Mouse (Mus musculus) CH12.LX (cell line): Measurements from ENCODE around the gene Tub. TPM values are rescaled to one million over a fixed set of nuclear protein-coding genes. Genes with fewer than 3 reads are reported as not detected.

ENCODE experiments used
- DNase-seq: peaks from one replicate; pipeline ENCODE4 v3.0.0-alpha.2; 2013; ENCODE audit errors: extremely low read depth
- H3K27ac ChIP-seq: 2 replicates; pipeline ENCODE4 v1.5.1; 2012; ENCODE audit warnings: low read depth, mild to moderate bottlenecking, control low read depth, moderate library complexity; ENCODE audit not compliant: insufficient read depth
- H3K27me3 ChIP-seq: replicated peaks from 2 replicates; pipeline ENCODE3; 2012; ENCODE audit warnings: inconsistent platforms
- H3K36me3 ChIP-seq, 2 experiments: replicated peaks in 1 of 2; 2 replicates each; pipeline versions ENCODE3 to v1.6.1; 2012; ENCODE audit warnings: inconsistent platforms in 1 of 2, low read length in 1 of 2, mild to moderate bottlenecking in 1 of 2, mixed read lengths in 1 of 2, moderate library complexity in 1 of 2; ENCODE audit not compliant: control insufficient read depth in 1 of 2, insufficient read depth in 1 of 2
- H3K4me1 ChIP-seq, 2 experiments: 2 replicates each; pipeline ENCODE4 v1.6.1; 2012; ENCODE audit warnings: inconsistent platforms in 1 of 2, moderate library complexity in 1 of 2; ENCODE audit not compliant: insufficient read depth in 2 of 2, control insufficient read depth in 1 of 2
- H3K4me2 ChIP-seq: 2 replicates; pipeline ENCODE4 v1.6.1; 2012; ENCODE audit warnings: low read depth, mild to moderate bottlenecking, control low read depth; ENCODE audit not compliant: poor library complexity, insufficient read depth, severe bottlenecking
- H3K4me3 ChIP-seq, 3 experiments: fragments of 150-350 bp in 1 of 3; sonication (generic) in 1 of 3; replicated peaks in 1 of 3; 2 replicates each; pipeline versions ENCODE3 to v1.5.1; 2011 to 2012; ENCODE audit warnings: low read depth in 2 of 3, low read length in 2 of 3, mild to moderate bottlenecking in 2 of 3, moderate library complexity in 2 of 3, control low read depth in 1 of 3, improper control_type of control experiment in 1 of 3, inconsistent platforms in 1 of 3, mixed read lengths in 1 of 3; ENCODE audit not compliant: poor library complexity in 1 of 3
- H3K79me2 ChIP-seq: replicated peaks from 2 replicates; pipeline ENCODE4 v1.6.1; 2012; ENCODE audit warnings: mild to moderate bottlenecking, moderate library complexity; ENCODE audit not compliant: control insufficient read depth, poor library complexity, insufficient read depth, severe bottlenecking; ENCODE audit errors: extremely low read depth
- H3K9ac ChIP-seq: 2 replicates; pipeline ENCODE4 v1.6.1; 2012; ENCODE audit warnings: low read depth, mild to moderate bottlenecking, control low read depth, moderate library complexity; ENCODE audit not compliant: insufficient read depth
- H3K9me3 ChIP-seq: replicated peaks from 2 replicates; pipeline ENCODE3; 2012; ENCODE audit warnings: low read length, inconsistent platforms, mixed read lengths
- CHD2 ChIP-seq: IDR thresholded peaks from 2 replicates; pipeline ENCODE4 v1.6.1; 2011; ENCODE audit warnings: low read length, improper control_type of control experiment
- CTCF ChIP-seq, 2 experiments: IDR thresholded peaks in 1 of 2; conservative IDR thresholded peaks in 1 of 2; 2 replicates each; pipeline ENCODE4 v1.5.1; 2011 to 2012; ENCODE audit warnings: low read depth in 2 of 2, low read length in 2 of 2, improper control_type of control experiment in 1 of 2, inconsistent platforms in 1 of 2, mild to moderate bottlenecking in 1 of 2, moderate library complexity in 1 of 2
- E2F4 ChIP-seq: IDR thresholded peaks from 2 replicates; pipeline ENCODE4 v1.6.1; 2011; ENCODE audit warnings: low read depth, low read length, improper control_type of control experiment; ENCODE audit not compliant: insufficient replicate concordance
- EP300 ChIP-seq: IDR thresholded peaks from 2 replicates; pipeline ENCODE4 v1.6.1; 2011; ENCODE audit warnings: low read length, improper control_type of control experiment
- IRF4 ChIP-seq: IDR thresholded peaks from 2 replicates; pipeline ENCODE4 v1.6.1; 2014; ENCODE audit warnings: low read depth, mild to moderate bottlenecking, inconsistent platforms, low read length, improper control_type of control experiment
- JUND ChIP-seq: conservative IDR thresholded peaks from 2 replicates; pipeline ENCODE4 v1.6.1; 2011; ENCODE audit warnings: low read depth, low read length, improper control_type of control experiment
- KAT2A ChIP-seq: IDR thresholded peaks from 2 replicates; pipeline ENCODE4 v1.6.1; 2012; ENCODE audit warnings: low read length, improper control_type of control experiment, inconsistent platforms; ENCODE audit not compliant: insufficient replicate concordance
- MAFK ChIP-seq: IDR thresholded peaks from 2 replicates; pipeline ENCODE4 v1.6.1; 2011; ENCODE audit warnings: low read length, improper control_type of control experiment; ENCODE audit not compliant: insufficient replicate concordance
- MAX ChIP-seq: IDR thresholded peaks from 2 replicates; pipeline ENCODE4 v1.6.1; 2011; ENCODE audit warnings: low read length, improper control_type of control experiment
- NRF1 ChIP-seq: IDR thresholded peaks from 2 replicates; pipeline ENCODE4 v1.6.1; 2014; ENCODE audit warnings: low read depth, mild to moderate bottlenecking, inconsistent platforms, low read length, improper control_type of control experiment, moderate library complexity
- POLR2A ChIP-seq: IDR thresholded peaks from 2 replicates; pipeline ENCODE4 v1.6.1; 2011; ENCODE audit warnings: low read depth, mild to moderate bottlenecking, improper control_type of control experiment, low read length
- POLR2AphosphoS2 ChIP-seq: IDR thresholded peaks from 2 replicates; pipeline ENCODE4 v1.6.1; 2011; ENCODE audit warnings: low read depth, low read length, improper control_type of control experiment
- RCOR1 ChIP-seq: conservative IDR thresholded peaks from 2 replicates; pipeline ENCODE4 v1.6.1; 2012; ENCODE audit warnings: low read depth, mild to moderate bottlenecking, inconsistent platforms, low read length, improper control_type of control experiment
- TBP ChIP-seq: conservative IDR thresholded peaks from 2 replicates; pipeline ENCODE4 v1.6.1; 2011; ENCODE audit warnings: low read depth, low read length, improper control_type of control experiment
- USF1 ChIP-seq: IDR thresholded peaks from 2 replicates; pipeline ENCODE4 v1.6.1; 2014; ENCODE audit warnings: low read depth, mild to moderate bottlenecking, inconsistent platforms, low read length, improper control_type of control experiment
- ZC3H11A ChIP-seq: IDR thresholded peaks from 2 replicates; pipeline ENCODE4 v1.6.1; 2012; ENCODE audit warnings: low read depth, mild to moderate bottlenecking, inconsistent platforms, low read length, improper control_type of control experiment
- ZKSCAN1 ChIP-seq: IDR thresholded peaks from 2 replicates; pipeline ENCODE4 v1.6.1; 2012; ENCODE audit warnings: low read depth, inconsistent platforms, low read length, improper control_type of control experiment, borderline replicate concordance
- ZNF384 ChIP-seq: IDR thresholded peaks from 2 replicates; pipeline ENCODE4 v1.6.1; 2012; ENCODE audit warnings: low read depth, low read length, improper control_type of control experiment, inconsistent platforms
- dilution Hi-C: fragments of 300-500 bp; cut with MboI; formaldehyde crosslinking; loops from 2 replicates; pipeline ENCODE4 v1.14.3; 2020; ENCODE audit warnings: low sequenced_read_pairs; ENCODE audit not compliant: extremely low pct_unique_long_range_greater_than_20kb, extremely low pct_ligation_motif_present
- in situ Hi-C: fragments of 300-500 bp; cut with MboI; formaldehyde crosslinking; loops from 3 replicates; pipeline ENCODE4 v1.14.3; 2019; ENCODE audit warnings: low sequenced_read_pairs, low pct_ligation_motif_present, low pct_unique_long_range_greater_than_20kb, mixed read lengths
- polyA plus RNA-seq: library from polyadenylated mRNA; unstranded; fragments of >175 nt; gene quantifications from 2 replicates; pipeline ENCODE4 v1.2.1, GENCODE M21; 2012; ENCODE audit warnings: low read depth; ENCODE audit not compliant: insufficient read length
- total RNA-seq, 2 experiments: library from RNA; depleted of rRNA; stranded (reverse); fragments of 300-350 nt in 1 of 2; fragments of >200 nt in 1 of 2; gene quantifications; 2 replicates each; pipeline ENCODE4 v1.2.3; 2012 to 2014

The Tub gene
- total and polyA plus RNA-seq, 3 experiments, result 0.13 TPM; not detected in 2

GRCm38 (mm10) chr7:108968201-108968600 is 18.1 kb downstream of the Tub start:
- TF ChIP-seq USF1 (no peak), TBP (no peak), JUND (no peak), MAFK (no peak), RCOR1 (no peak), CTCF (conservative IDR thresholded peaks at IDR 0.05 in 1 of 2, IDR thresholded peaks at IDR 0.05 in 1 of 2; ENCODE audit: low read depth in 2 of 2, low read length in 2 of 2) (no peak), KAT2A (no peak), CHD2 (no peak), ZNF384 (no peak), ZC3H11A (no peak), POLR2A (no peak), MAX (no peak), NRF1 (no peak), POLR2AphosphoS2 (no peak), ZKSCAN1 (no peak)
- TF ChIP-seq, all 38 proteins: peak for 0
- H3K79me2 ChIP-seq, result no peaks in the 10 kb centered on the region
- in situ Hi-C loops, result loop anchor here (5.0 kb wide), 1 partner anchor 54 kb away; no protein-coding TSS in a partner anchor
- no peak overlapping the region for H3K27ac ChIP-seq
- no peak overlapping the region for H3K4me3 ChIP-seq
- dilution Hi-C loops, result no loop called here
- no peak overlapping the region for H3K4me2 ChIP-seq
- no peaks in the 10 kb centered on the region for H3K36me3 ChIP-seq
- no peaks in the 10 kb centered on the region for H3K9me3 ChIP-seq
- no peak for DNase-seq
- no peak overlapping the region for H3K9ac ChIP-seq
- 0 out of 4 replicates have a peak, but pooled peaks cover 0 to 4% of the 10 kb centered on the region in 2 experiments for H3K4me1 ChIP-seq
- peaks cover 20% of the 10 kb centered on the region for H3K27me3 ChIP-seq

GRCm38 (mm10) chr7:108972273-108972672 is 22.1 kb downstream of the Tub start:
- no peak for TF ChIP-seq IRF4
- no peak for TF ChIP-seq RCOR1
- no peak for TF ChIP-seq USF1
- TF ChIP-seq POLR2A, result no peak
- TF ChIP-seq ZKSCAN1, result no peak
- TF ChIP-seq CTCF (conservative IDR thresholded peaks at IDR 0.05 in 1 of 2, IDR thresholded peaks at IDR 0.05 in 1 of 2; ENCODE audit: low read depth in 2 of 2, low read length in 2 of 2), result no peak
- no peak for TF ChIP-seq EP300
- no peak for TF ChIP-seq E2F4
- TF ChIP-seq ZNF384, result no peak
- H3K9ac ChIP-seq, result no peak overlapping the region
- dilution Hi-C loops, result no loop called here
- no peaks in the 10 kb centered on the region for H3K79me2 ChIP-seq
- no peaks in the 10 kb centered on the region for H3K9me3 ChIP-seq
- 0 out of 4 replicates have a peak, but pooled peaks cover 0 to 4% of the 10 kb centered on the region in 2 experiments for H3K4me1 ChIP-seq
- no peaks in the 10 kb centered on the region for H3K36me3 ChIP-seq
- peaks cover 51% of the 10 kb centered on the region for H3K27me3 ChIP-seq
- in situ Hi-C loops, result no loop called here
- no peak overlapping the region for H3K27ac ChIP-seq
- H3K4me3 ChIP-seq, result no peak overlapping the region
- no peak overlapping the region for H3K4me2 ChIP-seq
- no peak for DNase-seq
